Comparison of ENCODE assay signal across 26 mouse cellular contexts in genomic region chr8:58331151-58331550, GRCm38 (mm10).
A peak's percentile ranks its signal among the peaks of the same experiment; 100 is the strongest.
DNase-seq lines count a peak whose midpoint lies in the region; ATAC-seq lines count a peak whose summit lies in the region.
"Had no signal": no experiment of that assay in that cellular context is flagged by ENCODE, and none has a peak within 500 bp of the region (broad histone marks: within the 10 kb centered on the region; RNA-seq: fewer than 3 reads in every experiment).

No protein-coding gene starts in this region.

- no peak for DNase-seq in frontal cortex, postnatal 10 days (ENCODE audit: low spot score in 2 of 2)
- peak; percentile 35 for DNase-seq in left cerebral cortex, adult 11 months (ENCODE audit: low spot score)
- no peak for DNase-seq in left cerebral cortex, postnatal 36 days (ENCODE audit: low spot score in 2 of 2)
- peak; percentile 15 to 18 for DNase-seq in left cerebral cortex, postnatal 14 days (ENCODE audit: low spot score in 2 of 2)
- DNase-seq in left cerebral cortex, postnatal 4 days = no peak
- DNase-seq: adrenal gland, adult 8-10 months; adrenal gland, postnatal 25 days; cerebellum, adult 18-20 months; cerebellum, adult 9-10 months; cerebellum, postnatal 14 days; forebrain, postnatal 0 days; gastrocnemius, postnatal 25 days; heart, adult 18-20 months; heart, postnatal 10 days; heart, postnatal 36 days had no signal

- WGBS in liver, embryonic 12.5 days (ENCODE audit: insufficient replicate concordance) = 44% methylated on average over 1 of the region's 1 CpGs

- H3K27ac ChIP-seq in liver, embryonic 12.5 days = no peak overlapping the region
- H3K27ac ChIP-seq: embryonic facial prominence, embryonic 12.5 days; embryonic facial prominence, embryonic 15.5 days; heart, embryonic 15.5 days; hindbrain, embryonic 10.5 days; hindbrain, embryonic 13.5 days had no signal

- H3K27me3 ChIP-seq in liver, embryonic 12.5 days (replicated peaks) = no peaks in the 10 kb centered on the region
- H3K27me3 ChIP-seq: embryonic facial prominence, embryonic 12.5 days; embryonic facial prominence, embryonic 15.5 days; heart, embryonic 12.5 days; heart, embryonic 15.5 days; hindbrain, embryonic 13.5 days had no signal

- no peak overlapping the region for H3K9ac ChIP-seq in liver, embryonic 12.5 days
- H3K9ac ChIP-seq: embryonic facial prominence, embryonic 12.5 days; embryonic facial prominence, embryonic 15.5 days; forebrain, postnatal 0 days; heart, embryonic 12.5 days; heart, embryonic 15.5 days; hindbrain, embryonic 13.5 days had no signal

- peak; percentile 97 for ATAC-seq in frontal cortex, adult (ENCODE audit: low TSS enrichment)
- no peak for ATAC-seq in liver, embryonic 12.5 days
- ATAC-seq: activated CD4-positive, CD25-positive, alpha-beta regulatory T cell, adult 4 months; forebrain, embryonic 14.5 days; forebrain, postnatal 0 days; hindbrain, embryonic 16.5 days had no signal

- intact Hi-C loops in left cerebral cortex, postnatal 36 days (cut with DNase I) = no loop called here
- intact Hi-C loops in left cerebral cortex, postnatal 14 days (cut with DNase I) = no loop called here
- intact Hi-C loops in left cerebral cortex, postnatal 4 days (cut with DNase I) = no loop called here

- H3K4me3 ChIP-seq in liver, embryonic 12.5 days = no peak overlapping the region
- H3K4me3 ChIP-seq: embryonic facial prominence, embryonic 12.5 days; embryonic facial prominence, embryonic 15.5 days; heart, embryonic 12.5 days; heart, embryonic 15.5 days; hindbrain, embryonic 10.5 days; hindbrain, embryonic 13.5 days had no signal

- H3K9me3 ChIP-seq in liver, embryonic 12.5 days (replicated peaks) = no peaks in the 10 kb centered on the region
- H3K9me3 ChIP-seq: embryonic facial prominence, embryonic 12.5 days; embryonic facial prominence, embryonic 15.5 days; heart, embryonic 12.5 days; heart, embryonic 15.5 days; hindbrain, embryonic 10.5 days; hindbrain, embryonic 13.5 days had no signal

- no peaks in the 10 kb centered on the region for H3K4me1 ChIP-seq in liver, embryonic 12.5 days
- H3K4me1 ChIP-seq: embryonic facial prominence, embryonic 12.5 days; embryonic facial prominence, embryonic 15.5 days; heart, embryonic 12.5 days; heart, embryonic 15.5 days; hindbrain, embryonic 10.5 days; hindbrain, embryonic 13.5 days had no signal

- no peak overlapping the region for H3K4me2 ChIP-seq in liver, embryonic 12.5 days
- H3K4me2 ChIP-seq: embryonic facial prominence, embryonic 12.5 days; embryonic facial prominence, embryonic 15.5 days; heart, embryonic 12.5 days; heart, embryonic 15.5 days; hindbrain, embryonic 13.5 days had no signal

- H3K36me3 ChIP-seq in liver, embryonic 12.5 days = no peaks in the 10 kb centered on the region
- H3K36me3 ChIP-seq: embryonic facial prominence, embryonic 12.5 days; embryonic facial prominence, embryonic 15.5 days; heart, embryonic 12.5 days; heart, embryonic 15.5 days; hindbrain, embryonic 10.5 days; hindbrain, embryonic 13.5 days had no signal

Comparison
In these comparisons a context has a peak if more than half of its experiments do, and no peak if none do; other contexts are left out.
1. DNase-seq: peak in left cerebral cortex, adult 11 months (single experiment) and left cerebral cortex, postnatal 14 days (2 of 2); none in frontal cortex, postnatal 10 days (0 of 2), left cerebral cortex, postnatal 36 days (0 of 2) and left cerebral cortex, postnatal 4 days (single experiment).